Mouse (Mus musculus) embryonic facial prominence, embryonic 13.5 days (tissue): ENCODE measurements around the gene Calcb. TPM values are rescaled to one million over a fixed set of nuclear protein-coding genes. Genes with fewer than 3 reads are reported as not detected.
"Not testable (repeated sequence)": the region's sequence is repeated elsewhere in the genome, so short reads cannot be mapped to it uniquely, and the experiment has no call there.

Experiments
- ATAC-seq: fragments of 200-750 bp; cut with Nextera tagmentation; 2 replicates; pipeline ENCODE4 v1.8.0; 2017; ENCODE audit warnings: low read depth; ENCODE audit not compliant: insufficient number of reproducible peaks, insufficient read depth, low FRiP score, low TSS enrichment
- H3K27ac ChIP-seq: fragments of 300-500 bp; sonication (generic); 2 replicates; pipeline ENCODE4 v1.5.1; 2015; ENCODE audit warnings: moderate library complexity, mild to moderate bottlenecking, inconsistent platforms
- H3K27me3 ChIP-seq: fragments of 300-500 bp; sonication (generic); 2 replicates; pipeline ENCODE4 v1.6.1; 2015; ENCODE audit warnings: mild to moderate bottlenecking, inconsistent platforms
- H3K36me3 ChIP-seq: fragments of 300-500 bp; sonication (generic); 2 replicates; pipeline ENCODE4 v1.6.1; 2015; ENCODE audit warnings: mild to moderate bottlenecking, inconsistent platforms
- H3K4me1 ChIP-seq: fragments of 300-500 bp; sonication (generic); 2 replicates; pipeline ENCODE4 v1.6.1; 2015; ENCODE audit warnings: inconsistent platforms
- H3K4me2 ChIP-seq: fragments of 300-500 bp; sonication (generic); 2 replicates; pipeline ENCODE4 v1.6.1; 2015; ENCODE audit warnings: moderate library complexity, mild to moderate bottlenecking, inconsistent platforms
- H3K4me3 ChIP-seq: fragments of 300-500 bp; sonication (generic); 2 replicates; pipeline ENCODE4 v1.5.1; 2015; ENCODE audit warnings: mild to moderate bottlenecking, inconsistent platforms
- H3K9ac ChIP-seq: fragments of 300-500 bp; sonication (generic); 2 replicates; pipeline ENCODE4 v1.6.1; 2015; ENCODE audit warnings: mild to moderate bottlenecking, inconsistent platforms
- H3K9me3 ChIP-seq: fragments of 300-500 bp; sonication (generic); 2 replicates; pipeline ENCODE4 v1.6.1; 2016; ENCODE audit warnings: inconsistent platforms
- WGBS: fragments of 180-500 bp; shearing (Covaris S2); methylation state at CpG from one replicate; pipeline ENCODE4 v1.1.7; 2015; ENCODE audit warnings: mixed read lengths; 5-methylcytosine and 5-hydroxymethylcytosine counted together
- polyA plus RNA-seq: library from polyadenylated mRNA; unstranded; fragments of >200 nt; fragmentation: Nextera tagmentation; extraction: Ambion mirVana; gene quantifications from 2 replicates; pipeline ENCODE4 v1.2.1, GENCODE M21; 2015

The Calcb gene
- 0.28 and 1.1 TPM in 2 replicates for polyA plus RNA-seq

DNA sequence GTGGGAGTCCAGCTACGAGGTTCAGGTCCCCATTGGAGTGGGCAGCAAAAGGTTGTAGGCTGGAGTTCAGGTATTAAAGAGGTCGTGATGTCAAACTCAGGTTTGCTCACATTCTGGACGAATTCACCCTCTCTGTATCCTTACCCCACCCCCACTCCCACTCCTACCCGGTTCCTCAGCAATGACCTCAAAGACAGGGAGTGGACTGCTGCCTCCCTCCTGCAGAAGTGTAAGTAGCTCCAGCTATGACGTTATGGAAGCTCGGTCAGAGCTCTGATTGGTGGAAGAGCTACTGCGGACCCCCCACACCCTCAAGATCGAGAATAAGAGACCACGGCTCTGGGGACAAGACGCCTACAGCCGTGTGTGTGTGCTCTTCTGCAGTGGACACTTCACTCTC is at the start of gene Calcb:
TSS of gene Calcb (plus strand) at position 344 of the 400 bp plus-strand sequence.
- no peak for ATAC-seq
- 6% methylated on average over 11 of the region's 11 CpGs for WGBS
- peaks cover 55% of the 10 kb centered on the region for H3K27me3 ChIP-seq
- peaks cover 19% of the 10 kb centered on the region for H3K4me1 ChIP-seq
- H3K9me3 ChIP-seq, result no peaks in the 10 kb centered on the region
- H3K9ac ChIP-seq, result 0 out of 2 replicates have a peak within 1 kb of the TSS, but pooled peaks have one; percentile 40
- no peaks in the 10 kb centered on the region for H3K36me3 ChIP-seq
- peak within 1 kb of the TSS; percentile 53 for H3K4me2 ChIP-seq
- H3K27ac ChIP-seq, result no peak within 1 kb of the TSS
- peak within 1 kb of the TSS; percentile 21 for H3K4me3 ChIP-seq

- 79% methylated on average over 1 of the region's 1 CpGs for WGBS
These were observed 47.0 kb upstream of the Calcb start for GRCm38 (mm10) chr7:114671405-114671804.

GRCm38 (mm10) chr7:114672697-114673096 is 45.7 kb upstream of the Calcb start:
- Histone ChIP-seq H3K4me3 (no peak overlapping the region), H3K27me3 (no peaks in the 10 kb centered on the region), H3K4me1 (no peaks in the 10 kb centered on the region), H3K4me2 (no peak overlapping the region), H3K9ac (no peak overlapping the region), H3K36me3 (no peaks in the 10 kb centered on the region), H3K9me3 (no peaks in the 10 kb centered on the region), H3K27ac (no peak overlapping the region)
- no peak for ATAC-seq
- 22% methylated on average over 2 of the region's 2 CpGs for WGBS

More at GRCm38 (mm10) chr7:114671405-114671804, 47.0 kb upstream of the Calcb start:
- no peak overlapping the region for H3K9ac ChIP-seq
- H3K4me3 ChIP-seq, result no peak overlapping the region
- H3K4me1 ChIP-seq, result no peaks in the 10 kb centered on the region
- H3K27ac ChIP-seq, result no peak overlapping the region
- ATAC-seq, result no peak
- no peak overlapping the region for H3K4me2 ChIP-seq
- no peaks in the 10 kb centered on the region for H3K36me3 ChIP-seq
- no peaks in the 10 kb centered on the region for H3K27me3 ChIP-seq
- no peaks in the 10 kb centered on the region for H3K9me3 ChIP-seq

DNA sequence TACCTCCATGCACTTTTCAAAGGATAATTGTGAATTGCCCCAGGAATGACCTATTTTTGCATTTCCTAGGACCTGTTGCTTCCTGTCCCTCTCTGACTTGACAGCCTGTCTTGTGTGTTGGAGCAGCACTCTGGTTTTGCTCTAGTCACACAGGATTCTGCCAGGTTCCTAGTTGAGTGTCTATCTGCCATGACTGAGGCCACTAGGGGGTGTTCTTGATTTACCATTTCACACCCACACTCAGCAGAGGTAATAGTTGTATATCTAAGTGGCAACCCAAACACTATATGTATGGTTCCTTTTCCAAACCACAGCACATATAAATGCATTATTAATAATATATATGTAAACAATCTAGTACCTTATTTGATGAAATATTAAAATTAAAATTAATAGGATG is 26.1 kb upstream of the Calcb start:
- Histone ChIP-seq H3K4me1 (no peaks in the 10 kb centered on the region), H3K9ac (no peak overlapping the region), H3K36me3 (no peaks in the 10 kb centered on the region), H3K4me2 (no peak overlapping the region), H3K4me3 (no peak overlapping the region), H3K27me3 (no peaks in the 10 kb centered on the region), H3K9me3 (no peaks in the 10 kb centered on the region), H3K27ac (no peak overlapping the region)
- ATAC-seq, result no peak

DNA sequence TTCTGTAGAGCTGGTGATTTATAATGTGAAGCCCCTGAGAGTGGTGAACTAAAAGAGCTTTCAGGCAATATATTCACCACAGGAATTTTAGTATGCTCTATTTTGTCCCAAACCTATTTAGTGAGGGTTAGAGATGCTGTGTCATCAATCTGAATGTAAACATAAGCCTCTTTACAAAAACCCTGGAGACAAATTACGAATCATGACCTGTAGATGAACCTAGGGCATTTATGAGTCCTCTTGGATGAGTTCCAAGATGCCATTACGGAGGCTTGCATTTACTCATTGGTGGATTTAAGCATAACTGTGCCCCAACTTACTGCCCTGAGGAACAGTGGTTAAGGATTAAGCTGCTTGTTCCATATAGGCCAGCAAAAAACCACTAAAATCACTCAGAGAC is 17.6 kb upstream of the Calcb start:
- H3K27me3 ChIP-seq, result no peaks in the 10 kb centered on the region
- no peaks in the 10 kb centered on the region for H3K36me3 ChIP-seq
- no peak for ATAC-seq
- no peaks in the 10 kb centered on the region for H3K9me3 ChIP-seq
- no peak overlapping the region for H3K27ac ChIP-seq
- no peak overlapping the region for H3K4me3 ChIP-seq
- H3K4me2 ChIP-seq, result no peak overlapping the region
- 29% methylated on average over 2 of the region's 2 CpGs for WGBS
- no peak overlapping the region for H3K9ac ChIP-seq
- peaks cover 11% of the 10 kb centered on the region; the same call in 1 of the 2 replicates for H3K4me1 ChIP-seq

GRCm38 (mm10) chr7:114706716-114707115 is 11.7 kb upstream of the Calcb start:
- 78% methylated on average over 4 of the region's 4 CpGs for WGBS
- Histone ChIP-seq H3K27ac (no peak overlapping the region), H3K4me1 (no peaks in the 10 kb centered on the region), H3K9me3 (no peaks in the 10 kb centered on the region), H3K4me2 (no peak overlapping the region), H3K36me3 (no peaks in the 10 kb centered on the region), H3K4me3 (no peak overlapping the region), H3K9ac (no peak overlapping the region), H3K27me3 (no peaks in the 10 kb centered on the region)
- ATAC-seq, result no peak

GRCm38 (mm10) chr7:114707398-114707797 is 11.0 kb upstream of the Calcb start:
- H3K9ac ChIP-seq, result no peak overlapping the region
- H3K27ac ChIP-seq, result no peak overlapping the region
- H3K4me2 ChIP-seq, result no peak overlapping the region
- no peaks in the 10 kb centered on the region for H3K4me1 ChIP-seq
- no peaks in the 10 kb centered on the region for H3K36me3 ChIP-seq
- no peaks in the 10 kb centered on the region for H3K9me3 ChIP-seq
- no peak overlapping the region for H3K4me3 ChIP-seq
- WGBS, result 72% methylated on average over 1 of the region's 1 CpGs
- ATAC-seq, result no peak
- H3K27me3 ChIP-seq, result no peaks in the 10 kb centered on the region

DNA sequence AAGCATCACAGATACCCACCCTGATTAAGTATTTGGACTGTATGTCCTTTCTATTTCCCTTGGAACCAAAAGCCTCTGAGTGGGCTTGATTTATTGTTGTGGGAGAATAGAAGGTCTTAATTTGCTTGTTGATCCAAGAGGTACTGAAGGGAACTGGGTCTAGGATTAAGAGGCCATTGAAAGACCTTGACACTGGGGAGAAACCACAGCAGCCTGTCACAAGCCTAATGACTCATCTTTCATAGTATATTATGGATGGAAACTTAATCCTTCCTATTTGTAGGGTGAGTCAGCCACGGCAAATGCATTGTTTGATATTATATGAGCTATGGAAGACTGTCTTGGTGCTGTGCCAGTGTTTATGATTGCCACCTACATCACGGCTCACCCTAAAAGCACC is 8.0 kb upstream of the Calcb start:
- ATAC-seq, result no peak
- Histone ChIP-seq H3K36me3 (no peaks in the 10 kb centered on the region), H3K4me3 (no peak overlapping the region), H3K4me1 (no peaks in the 10 kb centered on the region), H3K27me3 (0 out of 2 replicates have a peak, but pooled peaks cover 5% of the 10 kb centered on the region), H3K27ac (no peak overlapping the region), H3K9ac (no peak overlapping the region), H3K9me3 (no peaks in the 10 kb centered on the region), H3K4me2 (no peak overlapping the region)
- WGBS, result 78% methylated on average over 2 of the region's 2 CpGs

DNA sequence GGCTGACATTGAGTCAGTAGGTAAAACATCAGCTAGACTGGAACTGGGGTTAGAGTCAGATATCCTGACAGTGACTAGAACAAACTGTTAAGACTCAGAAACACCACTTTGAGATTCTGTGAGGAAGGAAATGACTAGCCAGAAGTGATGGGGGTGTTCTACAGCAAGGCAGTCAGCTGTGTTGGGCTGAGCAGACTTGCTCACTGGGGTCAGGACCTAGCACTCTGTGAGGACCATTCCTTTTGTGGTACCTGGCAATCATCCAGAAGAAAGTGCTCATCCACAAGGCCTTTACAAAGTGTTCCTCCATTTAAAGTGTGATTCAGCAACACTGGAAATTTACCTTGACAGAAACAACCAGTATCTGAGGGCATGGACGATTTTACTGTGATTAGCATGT is 5.9 kb upstream of the Calcb start:
- no peak overlapping the region for H3K4me2 ChIP-seq
- no peak overlapping the region for H3K9ac ChIP-seq
- H3K9me3 ChIP-seq, result no peaks in the 10 kb centered on the region
- no peaks in the 10 kb centered on the region for H3K4me1 ChIP-seq
- H3K27me3 ChIP-seq, result peaks cover 16% of the 10 kb centered on the region
- H3K27ac ChIP-seq, result no peak overlapping the region
- no peaks in the 10 kb centered on the region for H3K36me3 ChIP-seq
- no peak for ATAC-seq
- WGBS, result 55% methylated on average over 1 of the region's 1 CpGs
- no peak overlapping the region for H3K4me3 ChIP-seq

DNA sequence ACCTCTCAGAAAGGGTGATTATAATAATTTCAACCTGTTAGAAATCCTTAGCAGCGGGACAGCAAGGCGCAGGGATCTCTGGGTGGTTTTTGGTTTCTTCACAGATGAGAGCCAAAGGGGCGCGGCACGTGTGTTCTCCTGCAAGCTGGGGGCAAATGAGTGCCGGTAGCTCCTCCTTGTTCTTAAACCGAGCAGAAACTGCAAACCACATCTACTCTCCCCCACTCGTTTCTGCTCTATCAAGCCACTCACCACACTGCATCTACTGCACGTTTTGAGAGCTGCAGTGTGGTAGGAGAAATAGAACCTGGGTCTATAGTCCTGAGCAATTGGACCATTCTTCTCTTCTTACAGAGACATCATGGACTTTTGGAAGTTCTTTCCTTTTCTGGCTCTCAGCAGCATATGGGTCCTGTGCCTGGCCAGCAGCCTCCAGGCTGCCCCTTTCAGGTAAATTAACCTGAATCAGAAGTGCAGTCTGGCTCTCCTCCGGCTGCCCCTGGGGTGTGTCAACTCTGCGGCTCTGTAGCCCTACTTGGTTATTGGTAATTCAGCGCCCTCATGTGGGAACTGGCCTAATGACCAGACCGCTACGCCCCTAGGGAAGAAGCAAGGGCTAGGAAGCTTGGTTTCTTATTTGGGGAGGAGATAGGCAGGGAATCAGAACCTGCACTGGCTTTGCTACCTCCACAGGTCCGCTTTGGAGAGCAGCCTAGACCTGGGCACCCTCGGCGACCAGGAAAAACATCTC is 1.1 kb downstream of the Calcb start:
- Histone ChIP-seq H3K27me3 (peaks cover 55% of the 10 kb centered on the region), H3K4me3 (peak overlapping the region; percentile 21), H3K9me3 (no peaks in the 10 kb centered on the region), H3K4me1 (peaks cover 19% of the 10 kb centered on the region), H3K36me3 (no peaks in the 10 kb centered on the region), H3K4me2 (peak overlapping the region; percentile 53), H3K9ac (0 out of 2 replicates have a peak overlapping the region, but pooled peaks have one; percentile 40), H3K27ac (no peak overlapping the region)
- 4% methylated on average over 17 of the region's 17 CpGs for WGBS
- ATAC-seq, result no peak

- H3K4me3 ChIP-seq, H3K27ac ChIP-seq, H3K4me1 ChIP-seq, H3K9ac ChIP-seq, H3K36me3 ChIP-seq, H3K4me2 ChIP-seq, H3K27me3 ChIP-seq, H3K9me3 ChIP-seq, ATAC-seq: not testable (repeated sequence)
- 58% methylated on average over 4 of the region's 4 CpGs for WGBS
These were observed 11.3 kb downstream of the Calcb start for GRCm38 (mm10) chr7:114729696-114730095.

DNA sequence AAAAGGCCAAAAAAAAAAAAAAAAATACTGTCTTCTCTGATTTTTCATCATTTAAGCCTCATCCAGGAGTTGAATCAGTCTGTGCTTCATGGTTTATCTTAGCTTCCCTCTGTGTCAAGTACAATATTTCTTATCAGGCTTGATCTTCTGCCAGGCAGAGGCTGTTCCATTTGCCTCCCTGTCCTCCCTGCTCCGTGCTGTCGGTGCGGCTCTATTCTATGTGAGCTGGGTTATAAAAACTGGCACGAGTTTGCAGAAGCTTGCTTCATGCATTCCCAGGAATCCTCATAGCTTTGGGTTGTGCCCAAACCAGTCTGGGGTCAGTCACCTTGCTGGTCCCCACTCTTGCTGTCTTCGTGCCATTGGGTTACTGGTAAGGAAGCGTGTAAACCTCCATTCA is 12.7 kb downstream of the Calcb start:
- no peak overlapping the region for H3K4me2 ChIP-seq
- H3K27me3 ChIP-seq, result no peaks in the 10 kb centered on the region
- WGBS, result 75% methylated on average over 6 of the region's 6 CpGs
- H3K9ac ChIP-seq, result no peak overlapping the region
- no peak for ATAC-seq
- H3K36me3 ChIP-seq, result no peaks in the 10 kb centered on the region
- H3K27ac ChIP-seq, result no peak overlapping the region
- H3K9me3 ChIP-seq, result no peaks in the 10 kb centered on the region
- H3K4me3 ChIP-seq, result no peak overlapping the region
- no peaks in the 10 kb centered on the region for H3K4me1 ChIP-seq
